Mouse (Mus musculus): ENCODE measurements around the gene Gm20708.

DNA sequence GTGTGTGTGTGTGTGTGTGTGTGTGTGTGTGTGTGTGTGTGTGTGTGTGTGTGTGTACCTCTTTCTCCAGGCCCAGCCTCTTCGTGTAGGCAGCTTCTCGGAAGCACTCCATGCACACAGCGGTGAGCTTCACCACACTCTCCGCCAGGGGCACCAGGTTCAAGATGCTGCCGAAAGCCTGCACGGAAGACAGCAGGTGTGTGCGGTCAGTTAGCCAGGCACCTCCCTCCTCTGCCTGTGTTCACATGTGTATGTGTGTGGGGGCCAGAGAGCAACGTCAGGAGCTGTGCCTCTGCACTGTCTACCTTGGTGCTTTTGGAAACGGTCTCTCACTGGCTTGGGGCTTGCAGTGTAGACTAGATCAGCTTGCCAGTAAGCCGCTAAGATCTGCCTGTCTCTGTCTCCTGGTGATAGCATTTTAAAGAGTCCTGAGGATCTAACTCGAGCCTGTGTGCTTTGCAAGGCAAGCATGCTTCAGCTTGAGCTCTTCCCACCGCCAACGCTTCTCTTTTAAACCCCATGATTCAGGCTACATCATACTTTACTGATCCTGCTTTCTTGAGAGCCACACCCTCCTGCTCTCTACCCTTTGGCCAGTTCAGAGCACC is 7.0 kb downstream of the Gm20708 start:
- TF ChIP-seq CTCF (IDR thresholded peaks at IDR 0.05; ENCODE audit: borderline replicate concordance, control insufficient read depth, extremely low read depth, insufficient read depth, low read length, poor library complexity) (no peak), POLR2A (IDR thresholded peaks at IDR 0.05; ENCODE audit: control insufficient read depth, extremely low read depth, insufficient read depth, low read length, poor library complexity) (no peak)

Measured in thymus, adult 2 months (tissue).